Mouse (Mus musculus): Measurements from ENCODE around the gene Ncaph.

DNA sequence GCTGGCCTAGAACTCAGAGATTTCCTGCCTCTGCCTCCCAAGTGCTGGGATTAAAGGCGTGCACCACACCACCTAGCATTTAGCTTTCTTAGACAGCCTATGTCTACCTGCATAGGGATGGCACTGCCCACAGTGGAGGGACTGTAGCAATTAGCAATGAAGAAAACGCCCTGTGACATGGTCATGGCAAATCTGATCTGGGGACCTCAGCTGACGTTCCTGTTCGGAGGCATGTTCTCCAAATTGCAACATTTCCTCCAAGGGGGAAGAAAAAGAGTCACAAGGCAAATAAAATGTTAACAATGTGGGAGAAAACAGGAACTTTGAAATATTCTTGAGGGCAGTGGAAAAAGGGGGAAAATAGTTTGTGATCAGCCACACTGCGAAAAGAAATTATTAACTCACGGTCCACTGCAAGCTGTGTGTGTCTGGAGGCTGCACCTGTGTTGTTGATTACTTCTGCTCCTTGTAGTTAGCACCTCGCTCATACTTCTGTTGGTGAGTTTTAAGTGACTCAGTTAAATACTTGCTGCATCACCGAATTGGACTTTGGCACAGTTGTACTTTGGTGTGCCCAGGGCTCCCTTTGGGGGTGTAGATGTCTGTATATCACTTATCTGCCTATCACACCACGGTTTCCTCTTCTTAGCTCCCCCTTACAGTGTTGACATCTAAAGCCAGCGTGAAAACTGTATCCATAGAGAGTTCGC lies 53.7 kb downstream of the Ncaph start:
- TF ChIP-seq USF1 (IDR thresholded peaks at IDR 0.05; ENCODE audit: low read depth) = no peak
- TF ChIP-seq CTCF (IDR thresholded peaks at IDR 0.05; ENCODE audit: control insufficient read depth, insufficient read depth, insufficient read length) = no peak
- no peak for TF ChIP-seq CEBPB (IDR thresholded peaks at IDR 0.05; ENCODE audit: low read depth)
